Mouse (Mus musculus) forebrain, embryonic 11.5 days (tissue): ENCODE results near the gene Acmsd. TPM values are rescaled to one million over a fixed set of nuclear protein-coding genes. Genes with fewer than 3 reads are reported as not detected.
"Not testable (repeated sequence)": the region's sequence is repeated elsewhere in the genome, so short reads cannot be mapped to it uniquely, and the experiment has no call there.

Experiments used
- ATAC-seq: fragments of 200-750 bp; cut with Nextera tagmentation; replicated peaks from 2 replicates; pipeline ENCODE4 v1.8.0; 2017; ENCODE audit warnings: moderate TSS enrichment; ENCODE audit not compliant: low FRiP score
- DNase-seq: peaks from one replicate; pipeline ENCODE4 v3.0.0-alpha.2; 2017; ENCODE audit warnings: low spot score
- H3K27ac ChIP-seq: fragments of 300-500 bp; sonication (generic); 2 replicates; pipeline ENCODE4 v1.5.1; 2014; ENCODE audit warnings: low read depth, low read length
- H3K27me3 ChIP-seq: fragments of 300-500 bp; sonication (generic); 2 replicates; pipeline ENCODE4 v1.6.1; 2014; ENCODE audit warnings: mild to moderate bottlenecking, low read length, mixed read lengths; ENCODE audit not compliant: control insufficient read depth, insufficient read depth
- H3K36me3 ChIP-seq: fragments of 300-500 bp; sonication (generic); 2 replicates; pipeline ENCODE4 v1.6.1; 2014; ENCODE audit warnings: mild to moderate bottlenecking, low read length, moderate library complexity, mixed read lengths; ENCODE audit not compliant: control insufficient read depth, insufficient read depth
- H3K4me1 ChIP-seq: fragments of 300-500 bp; sonication (generic); replicated peaks from 2 replicates; pipeline ENCODE4 v1.6.1; 2014; ENCODE audit warnings: low read length, mixed read lengths; ENCODE audit not compliant: control insufficient read depth, insufficient read depth
- H3K4me2 ChIP-seq: fragments of 300-500 bp; sonication (generic); 2 replicates; pipeline ENCODE4 v1.6.1; 2014; ENCODE audit warnings: low read depth, mild to moderate bottlenecking, low read length, moderate library complexity, mixed read lengths; ENCODE audit not compliant: severe bottlenecking
- H3K4me3 ChIP-seq: fragments of 300-500 bp; sonication (generic); 2 replicates; pipeline ENCODE4 v1.5.1; 2014; ENCODE audit warnings: low read depth, low read length
- H3K9ac ChIP-seq: fragments of 300-500 bp; sonication (generic); 2 replicates; pipeline ENCODE4 v1.6.1; 2014; ENCODE audit warnings: low read length
- H3K9me3 ChIP-seq: fragments of 300-500 bp; sonication (generic); 2 replicates; pipeline ENCODE4 v1.6.1; 2016; ENCODE audit warnings: low read length, mixed read lengths; ENCODE audit not compliant: control insufficient read depth
- WGBS: fragments of 180-500 bp; shearing (Covaris S2); extraction: QIAGEN DNeasy Blood & Tissue Kit; methylation state at CpG from one replicate; pipeline ENCODE4 v1.1.7; 2014; 5-methylcytosine and 5-hydroxymethylcytosine counted together
- polyA plus RNA-seq: library from polyadenylated mRNA; unstranded; fragments of >200 nt; fragmentation: Nextera tagmentation; extraction: Ambion mirVana; gene quantifications from 2 replicates; pipeline ENCODE4 v1.2.1, GENCODE M21; 2014

Acmsd gene
- polyA plus RNA-seq, 1 experiment from 2014 or later = 0.23 TPM

DNA sequence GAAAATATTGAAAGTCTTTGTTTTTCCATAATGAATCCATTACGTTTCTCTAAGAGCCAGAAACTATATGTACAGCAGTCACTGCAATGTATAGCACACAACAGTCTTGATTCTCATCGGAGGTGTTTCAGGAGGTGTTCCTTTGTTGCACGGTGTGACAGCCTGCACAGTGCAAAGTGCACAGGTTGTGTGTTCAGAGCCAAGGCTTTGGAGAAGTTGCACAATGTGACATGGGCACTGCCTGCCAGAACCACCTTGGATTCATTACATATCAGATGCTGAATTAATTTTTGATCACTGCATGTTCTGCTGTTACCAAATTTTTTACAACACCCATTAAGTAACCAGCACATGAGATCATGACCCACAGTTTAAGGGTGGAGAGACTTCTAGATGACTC is 3.2 kb downstream of the Acmsd start:
- H3K36me3 ChIP-seq = no peaks in the 10 kb centered on the region
- H3K9ac ChIP-seq = no peak overlapping the region
- no peak overlapping the region for H3K4me3 ChIP-seq
- no peaks in the 10 kb centered on the region for H3K27me3 ChIP-seq
- H3K9me3 ChIP-seq = no peaks in the 10 kb centered on the region
- ATAC-seq = no peak
- WGBS = 86% methylated on average over 3 of the region's 3 CpGs
- no peak for DNase-seq
- H3K4me2 ChIP-seq = no peak overlapping the region
- no peaks in the 10 kb centered on the region for H3K4me1 ChIP-seq
- no peak overlapping the region for H3K27ac ChIP-seq

DNA sequence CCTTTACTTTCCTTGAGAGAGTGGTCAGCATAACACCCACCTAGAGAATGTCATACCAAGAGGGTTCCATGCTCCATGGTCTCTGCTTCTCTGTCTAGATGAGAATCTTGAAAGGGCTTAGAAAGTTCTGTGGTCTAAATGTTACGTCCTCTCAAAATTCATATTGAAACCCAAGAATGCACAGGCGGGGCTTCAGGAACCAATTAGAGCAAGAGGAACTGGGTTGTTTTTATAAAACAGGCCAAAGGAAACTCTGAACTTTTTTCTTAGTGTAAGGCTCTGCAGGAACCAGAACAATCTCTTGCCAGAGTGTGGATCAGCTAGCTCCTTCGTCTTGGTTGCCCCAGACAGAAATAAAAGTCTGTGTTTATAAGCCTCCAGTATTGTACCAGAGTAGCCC is 3.6 kb downstream of the Acmsd start:
- H3K9me3 ChIP-seq = no peaks in the 10 kb centered on the region
- no peaks in the 10 kb centered on the region for H3K36me3 ChIP-seq
- no peak overlapping the region for H3K9ac ChIP-seq
- no peak overlapping the region for H3K4me3 ChIP-seq
- H3K4me1 ChIP-seq = no peaks in the 10 kb centered on the region
- 82% methylated on average over 3 of the region's 3 CpGs for WGBS
- H3K27me3 ChIP-seq = no peaks in the 10 kb centered on the region
- ATAC-seq = no peak
- no peak overlapping the region for H3K27ac ChIP-seq
- no peak overlapping the region for H3K4me2 ChIP-seq
- no peak for DNase-seq

DNA sequence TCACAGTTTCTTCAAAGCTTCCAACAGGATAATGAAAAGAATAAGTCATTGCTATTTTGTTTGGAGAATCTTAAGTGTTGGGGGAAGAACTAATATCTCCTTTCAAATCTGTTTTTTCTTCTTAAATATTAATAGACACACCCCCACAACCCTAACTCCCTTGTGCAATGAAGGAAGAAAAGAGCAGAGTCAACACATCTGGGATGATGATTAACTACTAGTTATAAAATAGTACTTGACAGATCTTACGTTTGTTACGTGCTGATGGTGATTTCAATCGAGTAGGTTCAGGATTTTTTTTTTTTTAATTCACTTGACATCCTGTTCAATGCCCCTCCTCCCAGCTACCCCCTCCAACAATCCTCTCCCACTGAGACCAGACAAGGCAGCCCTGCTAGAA is 6.1 kb downstream of the Acmsd start:
- WGBS = 82% methylated on average over 3 of the region's 3 CpGs
- Histone ChIP-seq H3K36me3 (no peaks in the 10 kb centered on the region), H3K9me3 (no peaks in the 10 kb centered on the region), H3K4me1 (no peaks in the 10 kb centered on the region), H3K4me3 (no peak overlapping the region), H3K27me3 (no peaks in the 10 kb centered on the region), H3K4me2 (no peak overlapping the region), H3K9ac (no peak overlapping the region), H3K27ac (no peak overlapping the region)
- DNase-seq (no peak), ATAC-seq (no peak)

DNA sequence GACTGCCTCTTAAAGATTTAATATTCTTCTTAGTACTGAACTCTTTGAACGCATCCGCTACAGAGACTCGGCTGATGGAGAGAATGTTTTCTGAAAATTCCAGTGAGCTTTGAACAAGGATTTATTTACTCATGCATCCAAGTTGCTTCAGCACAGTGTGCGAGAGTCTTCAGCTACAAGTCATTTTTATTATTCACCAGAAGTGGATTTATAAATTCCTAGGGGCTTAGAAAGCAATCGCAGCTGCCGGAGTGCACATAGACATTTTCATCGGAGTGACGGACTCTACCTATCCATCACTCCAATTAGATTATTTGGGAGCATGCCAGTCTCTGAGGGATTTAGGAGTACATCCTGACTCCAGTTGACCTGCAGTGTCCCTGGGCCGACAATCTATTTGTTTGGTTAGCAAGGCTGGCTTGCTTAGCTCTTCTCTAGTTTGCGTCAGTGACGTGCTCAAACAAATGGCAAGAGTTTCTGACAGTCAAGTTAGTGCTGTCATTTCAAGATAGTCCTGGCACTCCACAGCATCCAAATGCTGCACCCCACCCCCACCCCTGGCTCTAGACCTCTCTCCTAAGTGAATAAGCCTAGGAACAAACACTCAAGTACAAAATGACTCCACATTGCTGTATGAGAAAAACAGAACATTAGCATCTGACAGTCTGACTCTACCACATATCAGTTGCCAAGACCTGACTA is 21.3 kb downstream of the Acmsd start:
- 87% methylated on average over 11 of the region's 11 CpGs for WGBS
- ATAC-seq (no peak), DNase-seq (no peak)
- Histone ChIP-seq H3K9me3 (no peaks in the 10 kb centered on the region), H3K4me1 (no peaks in the 10 kb centered on the region), H3K27ac (no peak overlapping the region), H3K36me3 (no peaks in the 10 kb centered on the region), H3K4me2 (no peak overlapping the region), H3K4me3 (no peak overlapping the region), H3K27me3 (no peaks in the 10 kb centered on the region), H3K9ac (no peak overlapping the region)

DNA sequence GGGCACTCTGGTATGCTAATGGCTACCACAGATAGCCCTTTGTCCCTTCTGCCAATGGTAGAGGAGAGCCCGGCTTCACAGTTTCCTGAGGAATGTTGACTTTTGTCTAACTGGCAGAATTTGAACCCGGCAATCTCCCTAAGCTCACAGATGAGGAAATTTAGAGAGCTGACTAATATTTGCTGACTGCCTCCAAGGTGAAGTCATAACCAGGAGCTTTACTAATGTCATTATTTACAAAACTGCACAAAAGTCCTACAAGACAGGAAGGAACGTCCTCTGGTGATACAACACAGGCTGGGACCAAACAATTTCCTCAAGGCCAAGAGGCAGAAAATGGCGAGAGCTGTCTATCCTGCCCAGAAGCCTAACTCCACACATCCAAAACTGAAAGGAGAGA is 26.6 kb downstream of the Acmsd start:
- Histone ChIP-seq H3K9ac (no peak overlapping the region), H3K4me2 (no peak overlapping the region), H3K27me3 (no peaks in the 10 kb centered on the region), H3K27ac (no peak overlapping the region), H3K36me3 (no peaks in the 10 kb centered on the region), H3K4me1 (no peaks in the 10 kb centered on the region), H3K4me3 (no peak overlapping the region), H3K9me3 (no peaks in the 10 kb centered on the region)
- WGBS = 80% methylated on average over 4 of the region's 4 CpGs
- no peak for ATAC-seq
- DNase-seq = no peak

DNA sequence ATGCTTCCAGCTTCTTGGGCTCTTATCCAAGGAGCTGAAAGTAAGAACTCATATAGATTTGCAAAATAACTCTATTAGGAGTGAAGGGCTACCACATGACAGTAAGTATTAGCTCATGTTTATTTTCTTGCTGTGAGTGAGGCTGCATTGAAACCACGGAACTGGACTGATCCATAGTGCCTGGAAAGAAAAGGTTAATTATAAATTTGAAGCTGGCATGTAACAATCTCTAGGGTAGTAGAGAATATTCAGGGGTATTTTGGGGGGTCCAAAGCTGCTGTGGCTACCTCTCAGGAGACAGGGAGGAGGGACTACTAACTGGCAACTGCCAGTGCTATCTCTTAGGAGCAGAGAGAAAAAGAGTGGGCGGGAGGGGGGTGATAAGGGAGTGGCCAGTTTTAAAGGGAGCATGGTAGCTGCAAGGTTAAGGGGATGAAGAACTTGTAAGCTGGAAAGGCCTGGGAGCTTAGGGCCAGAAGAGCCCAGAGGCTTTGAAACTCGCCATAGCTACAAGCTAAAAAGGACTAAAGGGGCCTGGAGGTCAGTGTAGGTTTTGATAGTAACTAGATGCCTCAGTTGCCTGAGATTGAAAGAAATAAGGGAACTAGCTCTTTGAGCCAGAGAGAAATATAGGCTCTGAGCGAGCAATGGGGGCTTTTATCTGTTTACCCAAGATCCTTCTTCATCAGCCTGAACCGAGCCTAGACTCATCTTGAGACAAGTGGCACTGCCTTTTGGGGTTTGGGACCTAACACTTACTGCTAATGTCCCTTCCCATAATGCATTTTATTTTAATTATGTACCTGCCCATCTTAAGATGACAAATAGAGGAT is 27.3 kb downstream of the Acmsd start:
- DNase-seq = no peak
- no peak overlapping the region for H3K4me2 ChIP-seq
- H3K27ac ChIP-seq = 0 out of 2 replicates have a peak overlapping the region, but pooled peaks have one; percentile 6

DNA sequence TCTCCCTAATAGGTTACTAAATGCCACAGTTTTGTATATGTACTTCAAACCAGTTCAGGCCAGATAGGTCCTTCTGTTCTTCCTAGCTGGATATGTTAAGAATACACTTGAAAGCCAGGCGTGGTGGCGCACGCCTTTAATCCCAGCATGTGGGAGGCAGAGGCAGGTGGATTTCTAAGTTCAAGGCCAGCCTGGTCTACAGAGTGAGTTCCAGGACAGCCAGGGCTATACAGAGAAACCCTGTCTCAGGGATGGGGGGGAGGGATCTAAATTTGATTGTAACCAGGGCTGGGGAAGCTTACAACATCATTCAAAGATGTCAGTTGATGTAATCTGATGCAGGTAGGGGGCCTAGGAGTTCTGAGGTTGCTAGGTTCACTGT is 27.9 kb downstream of the Acmsd start:
- H3K4me1 ChIP-seq, H3K27ac ChIP-seq, DNase-seq, H3K4me3 ChIP-seq, H3K4me2 ChIP-seq, H3K9me3 ChIP-seq, ATAC-seq, H3K27me3 ChIP-seq, H3K9ac ChIP-seq, H3K36me3 ChIP-seq: not testable (repeated sequence)
- 88% methylated on average over 3 of the region's 3 CpGs for WGBS

More for the DNA sequence above, 27.3 kb downstream of the Acmsd start:
- Histone ChIP-seq H3K27me3 (no peaks in the 10 kb centered on the region), H3K4me3 (no peak overlapping the region), H3K9me3 (no peaks in the 10 kb centered on the region), H3K9ac (no peak overlapping the region), H3K36me3 (no peaks in the 10 kb centered on the region), H3K4me1 (no peaks in the 10 kb centered on the region)
- no peak for ATAC-seq
- WGBS = 68% methylated on average over 5 of the region's 5 CpGs

DNA sequence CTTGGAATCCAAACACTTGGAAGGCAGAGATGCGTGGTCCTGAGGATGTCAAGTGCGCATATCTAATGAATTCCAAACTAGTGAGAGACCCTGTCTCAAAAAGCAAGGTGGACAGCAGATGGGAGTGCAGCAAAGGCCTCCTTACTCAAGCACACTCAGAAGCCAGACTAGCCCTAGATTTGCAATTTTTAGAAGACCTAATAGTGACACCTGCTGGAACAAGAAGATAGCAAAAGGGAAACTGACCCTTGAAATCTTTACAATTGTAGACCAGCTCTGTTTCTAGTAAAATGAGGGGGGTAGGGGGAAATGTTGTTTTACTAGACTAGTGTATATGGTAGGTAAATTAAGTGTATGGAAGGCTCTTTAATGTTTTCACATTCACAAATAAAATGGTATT is 36.3 kb downstream of the Acmsd start:
- WGBS = 66% methylated on average over 2 of the region's 2 CpGs
- no peak overlapping the region for H3K9ac ChIP-seq
- no peak overlapping the region for H3K4me2 ChIP-seq
- no peaks in the 10 kb centered on the region for H3K36me3 ChIP-seq
- ATAC-seq (no peak), DNase-seq (no peak)
- no peak overlapping the region for H3K27ac ChIP-seq
- no peaks in the 10 kb centered on the region for H3K27me3 ChIP-seq
- H3K4me1 ChIP-seq = no peaks in the 10 kb centered on the region
- no peak overlapping the region for H3K4me3 ChIP-seq
- H3K9me3 ChIP-seq = no peaks in the 10 kb centered on the region

DNA sequence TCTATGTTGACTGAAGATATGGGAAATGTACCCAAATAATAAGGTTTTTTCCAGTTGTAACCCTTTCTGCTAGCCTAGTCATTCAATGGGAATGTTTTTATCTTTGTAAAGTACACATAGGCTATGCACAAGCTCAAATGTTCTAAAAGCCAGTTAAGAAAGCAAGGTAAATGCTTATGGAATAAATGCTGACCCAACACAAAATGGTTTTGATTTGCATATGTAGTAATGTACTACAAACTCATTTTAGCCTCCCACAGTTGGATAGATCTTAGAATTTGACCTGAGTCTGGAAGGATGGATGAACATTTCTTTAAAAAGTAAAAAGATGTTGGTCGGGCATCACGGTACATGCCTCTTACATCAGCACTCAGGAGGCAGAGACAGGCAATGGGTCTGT is 37.5 kb downstream of the Acmsd start:
- ATAC-seq (no peak), DNase-seq (no peak)
- no peaks in the 10 kb centered on the region for H3K27me3 ChIP-seq
- H3K9me3 ChIP-seq = no peaks in the 10 kb centered on the region
- no peak overlapping the region for H3K9ac ChIP-seq
- no peaks in the 10 kb centered on the region for H3K36me3 ChIP-seq
- WGBS = 93% methylated on average over 2 of the region's 2 CpGs
- no peaks in the 10 kb centered on the region for H3K4me1 ChIP-seq
- no peak overlapping the region for H3K27ac ChIP-seq
- H3K4me2 ChIP-seq = no peak overlapping the region
- no peak overlapping the region for H3K4me3 ChIP-seq
